Mouse (Mus musculus) small intestine, adult 2 months (tissue): ENCODE results near the gene Slc24a4.

Experiments used
- CTCF ChIP-seq: fragments of 200-500 bp; IDR thresholded peaks from 2 replicates; pipeline ENCODE4 v1.5.1; 2012; ENCODE audit warnings: low read depth, mild to moderate bottlenecking, control low read depth, inconsistent platforms, low read length, moderate library complexity, mixed read lengths; ENCODE audit not compliant: insufficient replicate concordance, insufficient read length; ENCODE audit errors: extremely low read depth
- POLR2A ChIP-seq: fragments of 200-500 bp; IDR thresholded peaks from 2 replicates; pipeline ENCODE4 v1.6.1; 2012; ENCODE audit warnings: low read depth, mild to moderate bottlenecking, control low read depth, inconsistent platforms, low read length, moderate library complexity

- TF ChIP-seq CTCF: no peak
- TF ChIP-seq POLR2A: no peak
These were observed 153.6 kb downstream of the Slc24a4 start for GRCm38 (mm10) chr12:102282126-102282525.
